ENCODE assay signal across 22 mouse cellular contexts in genomic region chr9:121916102-121916501, GRCm38 (mm10). TPM values are rescaled to one million over a fixed set of nuclear protein-coding genes. Genes with fewer than 3 reads are reported as not detected.
DNase-seq lines count a peak whose midpoint lies in the region; ATAC-seq and TF ChIP-seq lines count a peak whose summit lies in the region.
"Had no signal": no experiment of that assay in that cellular context is flagged by ENCODE, and none has a peak within 500 bp of the region (broad histone marks: within the 10 kb centered on the region; RNA-seq: fewer than 3 reads in every experiment).

Cyp8b1 (minus strand) TSS chr9:121916305.

- H3K9ac ChIP-seq in kidney, embryonic 14.5 days (ENCODE audit: low read depth, low read length) = no peak within 1 kb of the TSS
- H3K9ac ChIP-seq: forebrain, embryonic 12.5 days; hindbrain, embryonic 15.5 days; midbrain, embryonic 13.5 days had no signal

- no peak for TF ChIP-seq CTCF in layer of hippocampus, adult 2 months (conservative IDR thresholded peaks at IDR 0.05)

- no peaks in the 10 kb centered on the region for H3K27me3 ChIP-seq in kidney, embryonic 14.5 days (ENCODE audit: control insufficient read depth, insufficient read depth, low read length)
- H3K27me3 ChIP-seq: forebrain, embryonic 12.5 days; hindbrain, embryonic 15.5 days; midbrain, embryonic 13.5 days had no signal

- H3K4me1 ChIP-seq in kidney, embryonic 14.5 days (ENCODE audit: control insufficient read depth, insufficient read depth, low read length) = no peaks in the 10 kb centered on the region
- H3K4me1 ChIP-seq: forebrain, embryonic 12.5 days; hindbrain, embryonic 15.5 days; limb, embryonic 10.5 days; midbrain, embryonic 13.5 days had no signal

- H3K4me2 ChIP-seq in kidney, embryonic 14.5 days (replicated peaks; ENCODE audit: low read depth, low read length) = no peak within 1 kb of the TSS
- H3K4me2 ChIP-seq: forebrain, embryonic 12.5 days; hindbrain, embryonic 15.5 days; midbrain, embryonic 13.5 days had no signal

- H3K36me3 ChIP-seq in kidney, embryonic 14.5 days (ENCODE audit: control insufficient read depth, insufficient read depth, low read length) = no peaks in the 10 kb centered on the region
- H3K36me3 ChIP-seq: forebrain, embryonic 12.5 days; hindbrain, embryonic 15.5 days; limb, embryonic 10.5 days; midbrain, embryonic 13.5 days had no signal

- peak; percentile 38 for DNase-seq in kidney, adult 11 months
- DNase-seq in NIH3T3 (ENCODE audit: low read depth) = peak; percentile 17
- DNase-seq in adrenal gland, postnatal 36 days = peak; percentile 80 to 84
- peak; percentile 86 for DNase-seq in large intestine, adult 2 months (ENCODE audit: low read depth, low spot score)
- DNase-seq in layer of hippocampus, adult 2 months (ENCODE audit: low spot score in 2 of 2) = no peak
- no peak for DNase-seq in right cerebral cortex, postnatal 4 days
- no peak for DNase-seq in ovary, adult 18-20 months (ENCODE audit: low spot score)
- DNase-seq: cerebellum, adult 11 months; cerebellum, postnatal 25 days; gastrocnemius, postnatal 25 days; lung, adult 2 months; thymus, postnatal 4 days had no signal

- no peak for ATAC-seq in kidney, embryonic 14.5 days (ENCODE audit: low FRiP score, low TSS enrichment)
- ATAC-seq: midbrain, embryonic 13.5 days had no signal

- H3K27ac ChIP-seq in kidney, embryonic 14.5 days (ENCODE audit: low read depth, low read length) = no peak within 1 kb of the TSS
- H3K27ac ChIP-seq in layer of hippocampus, adult 2 months = no peak within 1 kb of the TSS
- H3K27ac ChIP-seq: forebrain, embryonic 12.5 days; hindbrain, embryonic 15.5 days; limb, embryonic 10.5 days; macrophage; midbrain, embryonic 13.5 days had no signal

- no peaks in the 10 kb centered on the region for H3K9me3 ChIP-seq in kidney, embryonic 14.5 days (ENCODE audit: control insufficient read depth, low read length)
- H3K9me3 ChIP-seq: forebrain, embryonic 12.5 days; hindbrain, embryonic 15.5 days; limb, embryonic 10.5 days; midbrain, embryonic 13.5 days had no signal

- no peak within 1 kb of the TSS for H3K4me3 ChIP-seq in kidney, embryonic 14.5 days (ENCODE audit: low read length)
- no peak within 1 kb of the TSS for H3K4me3 ChIP-seq in layer of hippocampus, adult 2 months
- H3K4me3 ChIP-seq: forebrain, embryonic 12.5 days; hindbrain, embryonic 15.5 days; limb, embryonic 10.5 days; midbrain, embryonic 13.5 days had no signal

- 81% methylated on average over 8 of the region's 8 CpGs for WGBS in kidney, embryonic 14.5 days
- WGBS in large intestine, adult 2 months = 33% methylated on average over 8 of the region's 8 CpGs

RNA-seq across cellular contexts. Expression of gene Cyp8b1, which starts in this region (rescaled TPM):
- not detected in 2 replicates for polyA plus RNA-seq in kidney, embryonic 14.5 days (2014; fragmentation: Nextera tagmentation; extraction: Ambion mirVana)
- under 1 TPM; 0.26 to 0.30 TPM for total RNA-seq in adrenal gland, postnatal 36 days (2021)
- 0.07 and 0.09 TPM in 2 replicates for polyA plus RNA-seq in large intestine, adult 2 months (2012; rRNA removed)
- total RNA-seq in layer of hippocampus, adult 2 months (2021) = not detected
- total RNA-seq: gastrocnemius, postnatal 25 days; heart, postnatal 10 days; left cerebral cortex, adult 18-20 months had no signal
- polyA plus RNA-seq: brain, embryonic 14.5 days; forebrain, embryonic 12.5 days; hindbrain, embryonic 15.5 days; limb, embryonic 10.5 days; macrophage; midbrain, embryonic 13.5 days; neural tube, embryonic 14.5 days had no signal

Comparison
In these comparisons a context has a peak if more than half of its experiments do, and no peak if none do; other contexts are left out.
1. Peak in DNase-seq in adrenal gland, postnatal 36 days; RNA of the gene not detected or under 1 TPM.
2. Peak in DNase-seq in large intestine, adult 2 months; RNA of the gene not detected or under 1 TPM.
3. DNase-seq: peak in kidney, adult 11 months (single experiment) and NIH3T3 (single experiment); none in layer of hippocampus, adult 2 months (0 of 2), right cerebral cortex, postnatal 4 days (single experiment) and ovary, adult 18-20 months (single experiment).